Mouse (Mus musculus) neural tube, embryonic 11.5 days (tissue): Measurements from ENCODE around the gene Arih1. TPM values are rescaled to one million over a fixed set of nuclear protein-coding genes. Genes with fewer than 3 reads are reported as not detected.
"Not testable (repeated sequence)": the region's sequence is repeated elsewhere in the genome, so short reads cannot be mapped to it uniquely, and the experiment has no call there.

Experiments
- ATAC-seq: fragments of 200-750 bp; cut with Nextera tagmentation; 2 replicates; pipeline ENCODE4 v1.8.0; 2017; ENCODE audit warnings: moderate number of reproducible peaks, mild to moderate bottlenecking, moderate TSS enrichment, moderate library complexity; ENCODE audit not compliant: insufficient read depth, low FRiP score, low TSS enrichment
- DNase-seq: peaks from one replicate; pipeline ENCODE4 v3.0.0-alpha.2; 2015; ENCODE audit warnings: low spot score
- H3K27ac ChIP-seq: fragments of 300-500 bp; sonication (generic); 2 replicates; pipeline ENCODE4 v1.5.1; 2014; ENCODE audit warnings: low read depth, mild to moderate bottlenecking, low read length
- H3K27me3 ChIP-seq: fragments of 300-500 bp; sonication (generic); 2 replicates; pipeline ENCODE4 v1.6.1; 2014; ENCODE audit warnings: mild to moderate bottlenecking, low read length, mixed read lengths; ENCODE audit not compliant: control insufficient read depth, insufficient read depth
- H3K36me3 ChIP-seq: fragments of 300-500 bp; sonication (generic); 2 replicates; pipeline ENCODE4 v1.6.1; 2014; ENCODE audit warnings: mild to moderate bottlenecking, low read length, moderate library complexity, mixed read lengths; ENCODE audit not compliant: control insufficient read depth, insufficient read depth
- H3K4me1 ChIP-seq: fragments of 300-500 bp; sonication (generic); 2 replicates; pipeline ENCODE4 v1.6.1; 2014; ENCODE audit warnings: low read length, mixed read lengths; ENCODE audit not compliant: control insufficient read depth, insufficient read depth
- H3K4me2 ChIP-seq: fragments of 300-500 bp; sonication (generic); 2 replicates; pipeline ENCODE4 v1.6.1; 2014; ENCODE audit warnings: low read depth, mild to moderate bottlenecking, moderate library complexity
- H3K4me3 ChIP-seq: fragments of 300-500 bp; sonication (generic); 2 replicates; pipeline ENCODE4 v1.5.1; 2014; ENCODE audit warnings: low read depth, low read length
- H3K9ac ChIP-seq: fragments of 300-500 bp; sonication (generic); 2 replicates; pipeline ENCODE4 v1.6.1; 2014; ENCODE audit warnings: mild to moderate bottlenecking, low read length
- H3K9me3 ChIP-seq: fragments of 300-500 bp; sonication (generic); 2 replicates; pipeline ENCODE4 v1.6.1; 2016; ENCODE audit warnings: low read length; ENCODE audit not compliant: control insufficient read depth
- WGBS: fragments of 180-500 bp; shearing (Covaris S2); extraction: QIAGEN DNeasy Blood & Tissue Kit; methylation state at CpG from one replicate; pipeline ENCODE4 v1.1.7; 2014; 5-methylcytosine and 5-hydroxymethylcytosine counted together
- polyA plus RNA-seq: library from polyadenylated mRNA; unstranded; fragments of >200 nt; fragmentation: Nextera tagmentation; extraction: Ambion mirVana; gene quantifications from 2 replicates; pipeline ENCODE4 v1.2.1, GENCODE M21; 2014

The Arih1 gene
- polyA plus RNA-seq, 1 experiment from 2014 or later: 18.5 TPM

- H3K27ac ChIP-seq: no peak overlapping the region
- no peak overlapping the region for H3K4me3 ChIP-seq
- ATAC-seq (no peak), DNase-seq (no peak)
- no peaks in the 10 kb centered on the region for H3K4me1 ChIP-seq
- H3K27me3 ChIP-seq: no peaks in the 10 kb centered on the region
- WGBS: 89% methylated on average over 9 of the region's 9 CpGs
- no peaks in the 10 kb centered on the region for H3K9me3 ChIP-seq
- no peaks in the 10 kb centered on the region for H3K36me3 ChIP-seq
- no peak overlapping the region for H3K9ac ChIP-seq
- H3K4me2 ChIP-seq: no peak overlapping the region
These were observed 116.8 kb downstream of the Arih1 start for GRCm38 (mm10) chr9:59369646-59370045.

DNA sequence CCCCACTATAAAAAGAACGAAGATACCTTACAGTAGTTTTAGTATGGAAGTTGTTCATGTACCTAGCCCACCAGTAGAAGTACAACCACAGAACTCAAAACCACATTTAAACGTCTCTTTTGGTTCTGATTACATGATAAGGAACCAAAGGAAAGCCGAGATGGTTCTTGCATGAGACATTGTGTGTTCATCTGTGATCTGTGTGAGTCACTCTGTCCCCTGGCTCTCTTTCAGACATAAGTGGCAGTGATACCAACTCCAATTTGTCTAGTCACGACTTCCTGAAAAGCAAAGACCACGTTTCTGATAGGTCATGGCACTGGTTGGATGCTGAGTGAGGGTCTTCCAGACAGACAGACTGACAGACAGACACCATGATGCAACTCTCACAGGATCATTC lies 117.2 kb downstream of the Arih1 start:
- Histone ChIP-seq H3K4me2 (no peak overlapping the region), H3K36me3 (no peaks in the 10 kb centered on the region), H3K9me3 (no peaks in the 10 kb centered on the region), H3K27ac (no peak overlapping the region), H3K4me1 (no peaks in the 10 kb centered on the region), H3K4me3 (no peak overlapping the region), H3K9ac (no peak overlapping the region), H3K27me3 (no peaks in the 10 kb centered on the region)
- DNase-seq (no peak), ATAC-seq (no peak)
- 77% methylated on average over 5 of the region's 5 CpGs for WGBS

GRCm38 (mm10) chr9:59360487-59360886 lies 125.9 kb downstream of the Arih1 start:
- not testable (repeated sequence) for H3K27ac ChIP-seq, ATAC-seq, H3K36me3 ChIP-seq, H3K9me3 ChIP-seq, H3K9ac ChIP-seq, H3K4me3 ChIP-seq, H3K4me2 ChIP-seq, H3K27me3 ChIP-seq, DNase-seq, H3K4me1 ChIP-seq
- WGBS: no CpG with 5 or more reads among the region's 3 CpGs

DNA sequence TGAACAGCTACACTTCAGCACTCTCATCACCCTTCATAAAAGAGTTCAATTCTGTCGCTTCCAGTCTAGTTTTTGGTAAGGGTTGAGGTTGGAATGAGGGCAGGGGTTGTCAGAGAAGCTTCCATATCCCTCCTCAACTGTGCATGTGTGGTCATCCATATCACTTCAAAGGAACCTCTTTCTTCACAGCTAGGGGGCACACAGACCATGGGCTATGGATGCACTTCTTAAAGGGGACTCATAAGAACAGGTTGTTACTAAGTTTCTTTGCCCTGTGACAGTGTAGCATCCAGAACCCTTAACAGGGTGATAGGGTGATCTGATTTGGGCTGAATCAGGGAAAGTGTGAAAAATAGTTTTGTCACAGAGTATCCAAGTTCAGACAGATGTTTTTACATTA lies 128.4 kb downstream of the Arih1 start:
- H3K27ac ChIP-seq, H3K4me2 ChIP-seq, H3K27me3 ChIP-seq, H3K4me3 ChIP-seq, DNase-seq, ATAC-seq, H3K9me3 ChIP-seq, H3K4me1 ChIP-seq, H3K36me3 ChIP-seq, H3K9ac ChIP-seq: not testable (repeated sequence)
- 65% methylated on average over 1 of the region's 1 CpGs for WGBS

DNA sequence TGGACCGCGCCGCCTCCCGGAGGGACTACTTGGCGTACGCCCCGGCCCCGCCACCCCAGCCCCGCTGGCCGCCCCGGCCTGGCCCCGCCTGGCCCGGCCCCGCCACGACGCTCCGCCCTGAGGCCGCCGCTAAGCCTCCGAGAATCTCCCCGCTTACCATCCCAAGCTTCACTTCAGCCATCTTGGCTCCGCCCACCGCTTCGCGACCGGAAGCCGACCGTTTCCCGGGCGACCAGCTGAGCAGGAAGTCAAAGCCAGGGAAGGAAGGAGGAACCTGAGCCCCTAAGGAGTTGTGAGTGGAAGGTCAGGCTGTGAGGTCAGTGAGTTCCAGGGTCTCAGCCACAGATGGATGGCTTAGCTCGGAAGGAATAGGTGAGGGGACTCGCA lies 133.2 kb downstream of the Arih1 start, which contains the start of gene Bbs4:
Gene Bbs4, minus strand, starts transcription at position 256 of the 387 bp plus-strand sequence.
- 1% methylated on average over 32 of the region's 32 CpGs for WGBS
- no peaks in the 10 kb centered on the region for H3K36me3 ChIP-seq
- H3K4me1 ChIP-seq: 0 out of 2 replicates have a peak, but pooled peaks cover 7% of the 10 kb centered on the region
- H3K9me3 ChIP-seq: no peaks in the 10 kb centered on the region
- peak; percentile 81 for ATAC-seq
- peak within 1 kb of the TSS; percentile 80 for H3K9ac ChIP-seq
- peak within 1 kb of the TSS; percentile 64 for H3K4me2 ChIP-seq
- H3K27me3 ChIP-seq: no peaks in the 10 kb centered on the region
- DNase-seq: peak; percentile 89
- peak within 1 kb of the TSS; percentile 75 for H3K4me3 ChIP-seq
- H3K27ac ChIP-seq: peak within 1 kb of the TSS; percentile 72

- H3K27me3 ChIP-seq: no peaks in the 10 kb centered on the region
- ATAC-seq: no peak
- 0 out of 2 replicates have a peak, but pooled peaks cover 7% of the 10 kb centered on the region for H3K4me1 ChIP-seq
- H3K4me3 ChIP-seq: peak overlapping the region; percentile 75
- peak overlapping the region; percentile 64 for H3K4me2 ChIP-seq
- no peak for DNase-seq
- no peaks in the 10 kb centered on the region for H3K36me3 ChIP-seq
- H3K9ac ChIP-seq: peak overlapping the region; percentile 80
- 12% methylated on average over 15 of the region's 15 CpGs for WGBS
- H3K27ac ChIP-seq: peak overlapping the region; percentile 72
- no peaks in the 10 kb centered on the region for H3K9me3 ChIP-seq
These were observed 133.7 kb downstream of the Arih1 start for GRCm38 (mm10) chr9:59352586-59353252.

DNA sequence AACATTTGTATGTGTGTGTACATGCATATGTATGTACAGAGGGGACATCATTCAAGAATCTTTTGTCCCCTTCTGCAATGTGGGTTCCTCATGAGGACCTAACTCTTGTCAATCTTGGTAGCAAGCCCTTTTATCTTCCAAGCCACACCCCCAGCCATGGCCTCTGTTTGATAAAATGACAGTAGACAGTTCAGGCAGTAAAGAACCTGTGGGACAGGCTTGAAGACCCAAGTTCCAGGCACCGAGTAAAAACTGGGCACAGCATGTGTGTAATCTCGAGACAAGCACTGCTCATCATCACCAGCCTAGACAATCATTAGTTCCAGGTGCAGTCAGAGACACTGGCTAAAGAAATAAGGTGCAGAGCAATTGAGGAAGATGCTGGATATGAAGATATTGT lies 140.2 kb downstream of the Arih1 start:
- H3K4me2 ChIP-seq: no peak overlapping the region
- H3K27me3 ChIP-seq: no peaks in the 10 kb centered on the region
- no peak overlapping the region for H3K4me3 ChIP-seq
- no peak overlapping the region for H3K9ac ChIP-seq
- no peaks in the 10 kb centered on the region for H3K36me3 ChIP-seq
- ATAC-seq (no peak), DNase-seq (no peak)
- no peak overlapping the region for H3K27ac ChIP-seq
- H3K9me3 ChIP-seq: no peaks in the 10 kb centered on the region
- WGBS: 78% methylated on average over 2 of the region's 2 CpGs
- no peaks in the 10 kb centered on the region for H3K4me1 ChIP-seq

DNA sequence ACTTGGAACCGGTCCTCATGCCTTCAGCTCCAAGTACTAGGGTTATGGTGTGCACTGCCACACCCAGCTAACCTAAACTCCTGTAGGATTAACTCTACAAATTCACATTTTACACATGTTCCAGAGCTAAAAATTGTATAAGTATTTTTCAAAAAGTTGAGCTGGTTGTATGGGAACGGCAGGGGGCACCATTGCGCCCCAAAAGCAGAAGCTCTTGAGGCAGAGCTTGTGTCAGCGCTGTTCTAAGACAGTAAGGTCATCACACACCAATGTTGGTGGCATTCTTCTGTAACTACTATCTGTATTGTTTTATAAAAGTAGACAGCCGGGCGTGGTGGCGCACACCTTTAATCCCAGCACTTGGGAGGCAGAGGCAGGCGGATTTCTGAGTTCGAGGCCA lies 146.4 kb downstream of the Arih1 start:
- H3K4me1 ChIP-seq: no peaks in the 10 kb centered on the region
- no peak overlapping the region for H3K27ac ChIP-seq
- H3K27me3 ChIP-seq: no peaks in the 10 kb centered on the region
- H3K9me3 ChIP-seq: no peaks in the 10 kb centered on the region
- H3K9ac ChIP-seq: no peak overlapping the region
- no peak overlapping the region for H3K4me2 ChIP-seq
- 87% methylated on average over 8 of the region's 9 CpGs for WGBS
- DNase-seq: no peak
- 0 out of 2 replicates have a peak, but pooled peaks cover 2% of the 10 kb centered on the region for H3K36me3 ChIP-seq
- no peak for ATAC-seq
- no peak overlapping the region for H3K4me3 ChIP-seq

GRCm38 (mm10) chr9:59339107-59339506 lies 147.3 kb downstream of the Arih1 start:
- Histone ChIP-seq H3K9ac (no peak overlapping the region), H3K4me2 (no peak overlapping the region), H3K27me3 (no peaks in the 10 kb centered on the region), H3K4me1 (no peaks in the 10 kb centered on the region), H3K27ac (no peak overlapping the region), H3K4me3 (no peak overlapping the region), H3K36me3 (0 out of 2 replicates have a peak, but pooled peaks cover 2% of the 10 kb centered on the region), H3K9me3 (no peaks in the 10 kb centered on the region)
- DNase-seq (no peak), ATAC-seq (no peak)
- 93% methylated on average over 5 of the region's 5 CpGs for WGBS
